Mouse (Mus musculus) forebrain, postnatal 0 days (tissue): Measurements from ENCODE around the gene Atf7ip. TPM values are rescaled to one million over a fixed set of nuclear protein-coding genes. Genes with fewer than 3 reads are reported as not detected.

ENCODE experiments used
- ATAC-seq: fragments of 200-750 bp; cut with Nextera tagmentation; 2 replicates; pipeline ENCODE4 v1.8.0; 2017; ENCODE audit warnings: mild to moderate bottlenecking, moderate library complexity
- DNase-seq: peaks from one replicate; pipeline ENCODE4 v3.0.0-alpha.2; 2015
- H3K27ac ChIP-seq: fragments of 300-500 bp; sonication (generic); 2 replicates; pipeline ENCODE4 v1.5.1; 2014; ENCODE audit warnings: low read depth, mild to moderate bottlenecking, antibody characterized with exemption, low read length, moderate library complexity, mixed read lengths
- H3K27me3 ChIP-seq: fragments of 300-500 bp; sonication (generic); 2 replicates; pipeline ENCODE4 v1.6.1; 2014; ENCODE audit warnings: mild to moderate bottlenecking, low read length, mixed read lengths; ENCODE audit not compliant: insufficient read depth
- H3K36me3 ChIP-seq: fragments of 300-500 bp; sonication (generic); 2 replicates; pipeline ENCODE4 v1.6.1; 2014; ENCODE audit warnings: mild to moderate bottlenecking, moderate library complexity; ENCODE audit not compliant: insufficient read depth
- H3K4me1 ChIP-seq: fragments of 300-500 bp; sonication (generic); 2 replicates; pipeline ENCODE4 v1.6.1; 2014; ENCODE audit warnings: antibody characterized with exemption; ENCODE audit not compliant: insufficient read depth
- H3K4me2 ChIP-seq: fragments of 300-500 bp; sonication (generic); 2 replicates; pipeline ENCODE4 v1.6.1; 2014; ENCODE audit warnings: low read depth, mild to moderate bottlenecking, moderate library complexity
- H3K4me3 ChIP-seq: fragments of 300-500 bp; sonication (generic); 2 replicates; pipeline ENCODE4 v1.5.1; 2014; ENCODE audit warnings: low read depth, low read length, mixed read lengths
- H3K9ac ChIP-seq: fragments of 300-500 bp; sonication (generic); 2 replicates; pipeline ENCODE4 v1.6.1; 2014; ENCODE audit warnings: mild to moderate bottlenecking
- H3K9me3 ChIP-seq: fragments of 300-500 bp; sonication (generic); 2 replicates; pipeline ENCODE4 v1.6.1; 2016; ENCODE audit warnings: low read length
- CTCF ChIP-seq: sonication (generic); IDR thresholded peaks from 2 replicates; pipeline ENCODE4 v1.5.1; 2016; ENCODE audit warnings: antibody characterized with exemption, control low read depth, low read depth
- WGBS: fragments of 180-500 bp; shearing (Covaris S2); extraction: QIAGEN DNeasy Blood & Tissue Kit; methylation state at CpG from one replicate; pipeline ENCODE4 v1.1.7; 2014; 5-methylcytosine and 5-hydroxymethylcytosine counted together
- polyA plus RNA-seq: library from polyadenylated mRNA; unstranded; fragments of >200 nt; fragmentation: Nextera tagmentation; extraction: Ambion mirVana; gene quantifications from 2 replicates; pipeline ENCODE4 v1.2.1, GENCODE M21; 2015
- total RNA-seq: library from RNA; depleted of rRNA; stranded (reverse); fragments of >200 nt; gene quantifications from 2 replicates; pipeline ENCODE4 v1.2.3, GENCODE M21; 2014

Gene Atf7ip
- total and polyA plus RNA-seq, 2 experiments from 2014 or later = 23.5 to 54.8 TPM

DNA sequence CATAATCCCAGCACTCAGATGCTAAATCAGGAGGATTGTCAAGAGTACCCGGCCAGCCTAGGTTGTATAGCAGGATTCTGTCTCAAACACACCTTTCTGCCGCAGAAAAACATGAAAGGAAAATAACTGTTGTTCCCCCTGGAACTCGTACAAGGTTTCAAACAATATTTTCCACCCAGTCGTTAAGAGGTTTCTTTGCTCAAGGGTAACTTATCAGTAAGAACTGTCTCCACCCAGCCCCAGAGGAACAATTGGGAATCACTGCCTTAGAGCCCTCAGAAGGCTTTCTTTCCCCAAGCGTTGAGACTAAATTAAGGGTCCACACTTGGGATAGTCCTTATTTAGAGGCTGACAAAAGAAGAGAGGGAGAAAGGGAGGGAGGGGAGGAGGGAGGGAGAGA is 34.4 kb upstream of the Atf7ip start:
- no peak; the same call in 1 of the 2 replicates for TF ChIP-seq CTCF
- H3K4me3 ChIP-seq = no peak overlapping the region
- no peaks in the 10 kb centered on the region for H3K27me3 ChIP-seq
- peak; percentile 16 for DNase-seq
- peaks cover 12% of the 10 kb centered on the region; the same call in 1 of the 2 replicates for H3K4me1 ChIP-seq
- H3K9ac ChIP-seq = no peak overlapping the region
- no peak for ATAC-seq
- no peak overlapping the region for H3K4me2 ChIP-seq
- H3K36me3 ChIP-seq = no peaks in the 10 kb centered on the region
- H3K9me3 ChIP-seq = no peaks in the 10 kb centered on the region
- 23% methylated on average over 5 of the region's 5 CpGs for WGBS
- peak overlapping the region; percentile 91 for H3K27ac ChIP-seq

GRCm38 (mm10) chr6:136472779-136473178 is 33.2 kb upstream of the Atf7ip start:
- no peak for TF ChIP-seq CTCF
- no peak overlapping the region for H3K4me2 ChIP-seq
- no peak overlapping the region for H3K9ac ChIP-seq
- H3K9me3 ChIP-seq = no peaks in the 10 kb centered on the region
- DNase-seq (no peak), ATAC-seq (no peak)
- no peaks in the 10 kb centered on the region for H3K36me3 ChIP-seq
- WGBS = 77% methylated on average over 6 of the region's 6 CpGs
- H3K4me1 ChIP-seq = peaks cover 9% of the 10 kb centered on the region; the same call in 1 of the 2 replicates
- no peak overlapping the region for H3K4me3 ChIP-seq
- H3K27ac ChIP-seq = no peak overlapping the region
- no peaks in the 10 kb centered on the region for H3K27me3 ChIP-seq

DNA sequence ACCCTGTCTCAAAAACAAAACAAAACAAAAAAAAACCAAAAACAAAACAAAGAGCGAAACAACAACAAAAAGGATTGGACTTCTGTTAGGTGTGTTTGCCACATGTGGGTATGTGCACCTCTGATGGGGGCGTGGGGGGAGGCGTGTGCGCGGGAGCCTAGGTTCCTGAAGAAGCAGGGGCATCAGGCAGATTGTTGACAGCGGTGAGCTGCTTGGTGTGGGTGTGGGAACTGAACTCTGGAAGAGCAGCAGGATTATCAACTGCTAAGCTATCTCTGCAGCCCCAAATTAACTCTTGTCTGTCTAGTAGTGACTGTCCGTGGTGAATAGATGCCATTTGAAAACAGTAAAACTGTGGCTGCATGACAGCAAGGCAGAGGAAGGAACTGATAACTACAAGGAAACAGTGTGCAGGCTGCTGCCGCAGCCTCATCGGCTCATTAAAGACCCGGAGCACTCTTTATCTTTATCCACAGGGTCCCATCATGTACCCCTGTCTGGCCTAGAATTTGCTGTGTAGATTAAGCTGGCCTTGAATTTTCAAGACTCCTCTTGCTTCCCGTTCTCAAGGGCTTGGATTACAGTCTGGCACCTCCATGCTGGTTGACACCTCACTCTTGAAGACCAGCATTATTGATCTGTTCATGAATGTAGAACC is 32.4 kb upstream of the Atf7ip start:
- Histone ChIP-seq H3K4me1 (peaks cover 6% of the 10 kb centered on the region; the same call in 1 of the 2 replicates), H3K9ac (no peak overlapping the region), H3K27me3 (no peaks in the 10 kb centered on the region), H3K4me2 (no peak overlapping the region), H3K9me3 (no peaks in the 10 kb centered on the region), H3K36me3 (no peaks in the 10 kb centered on the region), H3K4me3 (no peak overlapping the region), H3K27ac (no peak overlapping the region)
- ATAC-seq (no peak), DNase-seq (no peak)
- WGBS = 86% methylated on average over 11 of the region's 11 CpGs
- no peak for TF ChIP-seq CTCF

DNA sequence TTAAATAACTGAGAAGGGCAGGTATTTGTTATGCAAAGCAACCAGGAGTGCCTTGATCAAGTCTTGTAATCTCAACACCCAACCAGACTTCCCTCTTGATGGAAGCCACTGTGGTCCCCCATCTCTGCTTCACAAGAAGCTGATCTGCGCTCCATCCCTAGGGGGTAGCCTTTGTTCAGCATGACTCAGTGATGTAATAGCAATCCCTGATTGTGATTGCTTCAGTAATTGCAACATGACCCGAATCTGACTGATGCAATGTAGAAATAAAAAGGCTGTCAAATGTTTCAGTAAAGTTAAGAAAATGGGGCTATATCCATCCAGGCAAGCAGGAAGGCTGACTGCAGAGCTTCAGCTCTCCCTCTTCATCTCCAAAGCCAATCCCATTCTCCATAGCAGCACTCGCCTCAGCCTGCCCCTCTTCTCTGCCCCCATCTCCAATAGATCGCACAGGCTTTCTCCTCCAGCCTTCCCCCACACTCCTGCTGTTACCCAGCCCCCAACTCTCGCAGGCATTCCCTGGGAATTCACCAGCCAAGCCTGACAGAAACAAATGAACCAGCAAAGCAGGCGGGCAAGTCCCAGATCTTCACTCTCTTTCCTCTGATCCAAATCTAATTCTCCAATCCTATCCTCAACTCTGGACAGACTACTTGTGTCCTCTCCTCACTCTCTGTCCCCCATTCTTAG is 30.7 kb upstream of the Atf7ip start:
- 16% methylated on average over 6 of the region's 6 CpGs for WGBS
- no peak for DNase-seq
- Histone ChIP-seq H3K9me3 (no peaks in the 10 kb centered on the region), H3K36me3 (no peaks in the 10 kb centered on the region), H3K27ac (no peak overlapping the region), H3K27me3 (no peaks in the 10 kb centered on the region), H3K4me2 (no peak overlapping the region), H3K4me3 (no peak overlapping the region), H3K9ac (no peak overlapping the region), H3K4me1 (peaks cover 4% of the 10 kb centered on the region; the same call in 1 of the 2 replicates)
- TF ChIP-seq CTCF = no peak
- peak; percentile 17; the same call in 1 of the 2 replicates for ATAC-seq

- WGBS = 63% methylated on average over 1 of the region's 1 CpGs
- ATAC-seq (no peak), DNase-seq (no peak)
- Histone ChIP-seq H3K27me3 (no peaks in the 10 kb centered on the region), H3K9ac (no peak overlapping the region), H3K4me2 (no peak overlapping the region), H3K4me1 (no peaks in the 10 kb centered on the region), H3K9me3 (0 out of 2 replicates have a peak, but pooled peaks cover 4% of the 10 kb centered on the region), H3K4me3 (no peak overlapping the region), H3K27ac (no peak overlapping the region), H3K36me3 (no peaks in the 10 kb centered on the region)
- TF ChIP-seq CTCF = no peak
Observed at GRCm38 (mm10) chr6:136477878-136478277, 28.1 kb upstream of the Atf7ip start.

DNA sequence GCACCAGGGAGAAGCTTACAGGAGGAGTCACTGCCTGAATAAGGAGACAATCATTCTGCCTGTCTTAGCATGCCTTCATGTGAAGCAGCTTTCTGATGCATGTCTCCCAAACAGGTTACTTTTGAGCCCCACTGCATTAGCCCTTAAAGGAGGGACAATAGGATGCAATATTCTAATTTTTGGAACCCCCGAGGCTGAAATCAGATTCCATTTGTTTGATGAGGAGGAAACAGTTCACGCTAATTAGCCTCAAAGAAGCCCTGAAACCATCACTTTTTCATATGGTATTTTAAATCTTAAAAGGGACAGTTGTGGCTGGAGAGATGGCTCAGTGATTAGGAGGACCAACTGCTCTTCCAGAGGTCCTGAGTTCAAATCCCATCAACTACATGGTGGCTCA is 22.4 kb upstream of the Atf7ip start:
- H3K9me3 ChIP-seq = 0 out of 2 replicates have a peak, but pooled peaks cover 4% of the 10 kb centered on the region
- no peaks in the 10 kb centered on the region for H3K36me3 ChIP-seq
- no peak for DNase-seq
- H3K9ac ChIP-seq = no peak overlapping the region
- 75% methylated on average over 2 of the region's 2 CpGs for WGBS
- no peak overlapping the region for H3K27ac ChIP-seq
- no peak overlapping the region for H3K4me2 ChIP-seq
- H3K27me3 ChIP-seq = no peaks in the 10 kb centered on the region
- no peak for TF ChIP-seq CTCF
- ATAC-seq = no peak
- H3K4me1 ChIP-seq = no peaks in the 10 kb centered on the region
- H3K4me3 ChIP-seq = no peak overlapping the region

GRCm38 (mm10) chr6:136484093-136484492 is 21.9 kb upstream of the Atf7ip start:
- no peaks in the 10 kb centered on the region for H3K4me1 ChIP-seq
- 95% methylated on average over 3 of the region's 3 CpGs for WGBS
- DNase-seq (no peak), ATAC-seq (no peak)
- H3K9ac ChIP-seq = no peak overlapping the region
- no peak overlapping the region for H3K4me2 ChIP-seq
- no peak for TF ChIP-seq CTCF
- H3K4me3 ChIP-seq = no peak overlapping the region
- H3K36me3 ChIP-seq = no peaks in the 10 kb centered on the region
- H3K9me3 ChIP-seq = 0 out of 2 replicates have a peak, but pooled peaks cover 4% of the 10 kb centered on the region
- H3K27ac ChIP-seq = no peak overlapping the region
- no peaks in the 10 kb centered on the region for H3K27me3 ChIP-seq
